Mouse (Mus musculus) urinary bladder, postnatal 0 days (tissue): ENCODE results near the gene Fkbp3. TPM values are rescaled to one million over a fixed set of nuclear protein-coding genes. Genes with fewer than 3 reads are reported as not detected.

Experiments
- polyA plus RNA-seq: library from polyadenylated mRNA; unstranded; fragments of >200 nt; fragmentation: Nextera tagmentation; extraction: Ambion mirVana; gene quantifications from 2 replicates; pipeline ENCODE4 v1.2.1, GENCODE M21; 2015

The Fkbp3 gene
- polyA plus RNA-seq, result 147 and 174 TPM in 2 replicates

GRCm38 (mm10) chr12:65073611-65074178 is at the start of gene Fkbp3:
Gene Fkbp3 (minus strand): TSS chr12:65074007.

DNA sequence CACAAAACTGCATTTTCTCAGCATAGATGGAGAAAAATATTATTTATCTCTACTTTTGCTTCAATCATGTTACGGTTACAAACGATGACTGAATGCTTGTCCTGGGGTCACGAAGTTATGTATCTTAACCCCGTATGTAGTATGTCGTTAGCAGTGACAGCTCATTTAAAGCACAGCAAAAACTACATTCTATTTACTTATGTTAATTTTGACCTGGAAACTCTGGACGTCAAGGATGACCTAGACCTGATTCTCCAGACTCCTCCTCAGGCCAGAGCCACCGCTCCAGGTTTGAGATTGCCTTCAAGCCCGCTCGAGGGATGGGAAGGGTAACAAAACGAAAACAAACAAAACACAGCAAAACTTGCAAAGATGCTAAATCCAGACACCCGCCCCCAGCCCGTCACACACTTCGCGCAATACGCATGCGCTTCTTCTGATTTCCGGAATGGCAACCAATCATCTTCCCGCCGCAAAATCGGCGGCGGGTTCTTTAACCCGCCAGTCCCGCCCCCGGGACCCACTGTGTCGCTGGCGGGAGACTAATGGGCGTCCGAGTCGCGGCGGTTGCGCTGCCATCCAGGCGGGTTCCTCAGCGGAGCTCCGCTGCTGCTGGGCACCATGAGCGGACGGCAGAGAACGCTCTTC is 1.4 kb upstream of the Fkbp3 start, which contains the start of gene Fancm:
Gene Fancm (plus strand): TSS at position 519 of the 648 bp plus-strand sequence.

GRCm38 (mm10) chr12:65036190-65036870 is 37.5 kb downstream of the Fkbp3 start, which contains the start of gene Prpf39:
Gene Prpf39 (plus strand): TSS chr12:65036333.

Other genes starting within 250 kb of the Fkbp3 start
- gene Gm527, start 156.1 kb downstream of the Fkbp3 start, polyA plus RNA-seq, result 3.1 and 3.3 TPM in 2 replicates
- gene Klhl28, start 108.5 kb downstream of the Fkbp3 start, polyA plus RNA-seq, result 7.6 and 9.3 TPM in 2 replicates
- gene Togaram1, start 108.2 kb downstream of the Fkbp3 start, polyA plus RNA-seq, result 13.4 and 14.4 TPM in 2 replicates
- 22.5 and 25.3 TPM in 2 replicates for gene Prpf39, start 37.7 kb downstream of the Fkbp3 start, polyA plus RNA-seq
- gene Fancm, start 1.6 kb upstream of the Fkbp3 start, polyA plus RNA-seq, result 1.8 and 3.1 TPM in 2 replicates
- 7.8 and 11.8 TPM in 2 replicates for gene Mis18bp1, start 98.6 kb upstream of the Fkbp3 start, polyA plus RNA-seq
- not detected in 2 replicates for gene Wdr20rt, start 151.5 kb upstream of the Fkbp3 start, polyA plus RNA-seq